Mouse (Mus musculus) left cerebral cortex, adult 18-20 months (tissue): ENCODE results near the gene Olfr1135. TPM values are rescaled to one million over a fixed set of nuclear protein-coding genes. Genes with fewer than 3 reads are reported as not detected.

ENCODE experiments used
- DNase-seq, 2 experiments: peaks; one replicate each; pipeline ENCODE4 v3.0.0; 2021 to 2022; ENCODE audit warnings: low spot score in 2 of 2, mixed read lengths in 1 of 2
- long read RNA-seq, 2 experiments: library from polyadenylated mRNA; stranded (forward); transcript quantifications; one replicate each; pipeline ENCODE4 v2.0.0; 2021
- total RNA-seq, 2 experiments: library from RNA; stranded (reverse); gene quantifications; 2 replicates each; pipeline ENCODE4 v1.2.3; 2021

The Olfr1135 gene
- not detected for total RNA-seq
- long read RNA-seq, experiment 1, result 0 reads
- long read RNA-seq, experiment 2, result 0 reads

DNA sequence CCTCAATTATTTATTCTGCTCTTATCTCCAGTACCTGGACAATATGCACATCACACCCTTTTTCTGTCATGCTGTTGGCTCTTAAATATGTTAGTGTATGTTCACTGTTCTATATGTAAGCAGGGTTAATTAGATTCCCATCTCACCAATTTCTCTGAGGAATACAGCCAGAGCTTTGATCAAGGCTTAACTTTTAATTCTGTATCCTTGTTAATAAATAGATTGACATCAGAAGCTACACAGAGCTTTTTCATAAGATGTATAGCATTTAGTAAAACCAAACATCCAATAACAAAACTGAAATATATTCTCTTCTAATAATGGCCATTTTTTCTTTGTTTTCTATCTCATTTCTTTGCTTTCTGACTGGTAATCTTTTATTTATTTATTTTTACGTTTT, at the start of gene Olfr1135:
Gene Olfr1135, minus strand, starts transcription at position 101 of the 400 bp plus-strand sequence.
- no peak for DNase-seq

DNA sequence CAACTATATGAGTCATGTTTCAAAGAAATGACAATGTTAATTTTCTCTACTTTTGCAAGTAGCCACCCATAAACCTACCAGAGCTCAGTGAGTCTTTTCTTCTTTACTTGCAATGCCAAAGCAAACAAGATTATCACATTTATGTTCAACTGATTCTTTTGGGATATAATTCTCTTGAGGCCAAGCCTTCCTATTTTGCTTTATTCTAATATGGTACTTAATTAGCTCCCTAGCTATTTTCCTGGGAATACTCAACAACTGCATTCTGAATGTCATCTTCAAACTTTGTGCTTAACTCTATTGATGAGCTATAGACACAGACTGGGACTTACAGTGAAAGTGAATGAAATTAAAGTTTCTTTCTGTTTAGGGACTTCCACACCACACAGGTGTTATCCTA, 39.6 kb upstream of the Olfr1135 start, which contains the start of gene Olfr1137:
Gene Olfr1137, minus strand, starts transcription at position 101 of the 400 bp plus-strand sequence.
- DNase-seq, result no peak

DNA sequence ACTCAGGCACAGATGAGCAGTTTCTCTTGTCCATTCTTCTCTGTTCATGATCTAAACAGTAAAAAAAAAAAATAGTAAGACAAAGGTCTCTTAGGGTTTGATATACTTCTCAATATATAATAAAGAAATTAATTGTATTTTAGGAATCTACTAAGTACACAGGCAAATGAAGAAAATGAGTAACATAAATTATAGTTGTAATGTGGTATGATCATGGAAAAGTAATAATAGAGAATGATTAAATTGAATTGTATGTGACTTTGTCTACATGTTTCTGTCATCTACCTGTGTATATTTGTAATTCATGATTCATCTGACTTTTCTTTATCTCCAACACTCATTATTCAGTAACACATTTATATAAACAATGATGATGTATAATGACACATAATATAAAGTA, 20.4 kb upstream of the Olfr1135 start, which contains the start of gene Olfr1136:
Gene Olfr1136, minus strand, starts transcription at position 101 of the 400 bp plus-strand sequence.
- no peak for DNase-seq

DNA sequence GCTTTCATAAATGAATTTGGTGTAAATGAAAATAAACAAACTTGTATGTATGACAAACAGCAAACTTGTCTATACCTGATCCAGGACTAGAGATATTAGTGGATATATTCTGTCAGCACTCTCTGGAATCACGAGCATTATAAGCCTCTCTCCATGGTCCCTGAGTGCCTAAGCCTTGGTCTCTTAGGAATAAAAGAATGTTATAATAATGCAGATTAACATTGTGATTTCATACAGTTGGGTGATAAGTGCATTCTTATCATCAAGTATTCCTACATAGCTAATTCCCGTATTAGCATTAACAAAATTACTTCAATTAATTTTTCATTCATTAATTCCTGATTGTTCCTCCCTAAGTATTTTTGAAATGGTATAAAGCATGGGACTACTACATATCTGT, 15.1 kb downstream of the Olfr1135 start, which contains the start of gene Olfr1134:
Gene Olfr1134, minus strand, starts transcription at position 101 of the 400 bp plus-strand sequence.
- DNase-seq, result no peak

- no peak for DNase-seq
Measured at GRCm38 (mm10) chr2:87647274-87647673, 26.2 kb downstream of the Olfr1135 start, which contains the start of gene Olfr1133. Gene Olfr1133, minus strand, starts transcription at chr2:87647374.

DNA sequence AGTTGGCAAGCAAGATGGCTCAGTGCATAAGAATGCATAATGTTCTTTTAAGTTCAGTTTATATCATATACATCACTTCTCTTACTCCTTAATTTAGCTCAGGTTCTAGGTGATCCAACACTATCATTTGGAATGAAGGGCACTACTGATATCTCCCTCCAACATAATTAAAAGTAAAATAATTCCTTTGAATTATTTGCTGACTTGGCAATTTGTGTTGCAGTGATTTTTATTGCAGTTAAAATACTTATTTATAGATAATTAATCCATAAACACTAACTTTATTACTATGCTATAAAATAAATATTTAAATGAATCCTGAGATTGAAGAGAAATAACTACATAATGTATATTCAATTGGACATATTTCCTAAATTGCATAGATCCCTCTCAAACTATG, 31.0 kb downstream of the Olfr1135 start:
- no peak for DNase-seq

DNA sequence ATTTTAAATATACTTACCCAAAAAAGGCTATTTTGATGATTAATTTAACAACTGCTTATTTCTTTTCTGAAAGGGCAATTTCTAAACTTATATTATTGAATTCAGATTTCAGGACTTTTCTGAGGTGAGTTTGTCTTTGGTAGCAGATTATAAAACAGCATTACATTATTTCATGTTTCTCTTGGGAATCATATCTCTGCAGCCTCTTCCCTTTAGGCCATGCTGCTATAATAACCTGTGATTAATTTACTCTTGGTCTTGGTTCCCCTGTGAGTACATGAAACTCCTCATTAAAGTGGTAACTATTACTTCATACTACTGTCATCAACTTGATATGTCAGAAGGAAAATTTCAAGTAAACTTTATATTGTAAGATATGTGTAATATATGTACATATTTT, 36.0 kb downstream of the Olfr1135 start, which contains the start of gene Olfr1132:
Gene Olfr1132, minus strand, starts transcription at position 101 of the 400 bp plus-strand sequence.
- no peak for DNase-seq

GRCm38 (mm10) chr2:87626804-87627203, 46.7 kb downstream of the Olfr1135 start, which contains the start of gene Olfr1131:
Gene Olfr1131, plus strand, starts transcription at chr2:87627104.
- DNase-seq, result no peak

Other genes with a start within 250 kb of the Olfr1135 start
- not detected for gene Olfr1124, start 243.4 kb downstream of the Olfr1135 start, total RNA-seq
- not detected for gene Olfr1126, start 219.7 kb downstream of the Olfr1135 start, total RNA-seq
- not detected for gene Pramel7, start 176.6 kb downstream of the Olfr1135 start, total RNA-seq
- gene Pramel6, start 167.1 kb downstream of the Olfr1135 start, total RNA-seq, result not detected
- gene Olfr153, start 141.9 kb downstream of the Olfr1135 start, total RNA-seq, result not detected
- gene Olfr1128, start 128.1 kb downstream of the Olfr1135 start, total RNA-seq, result not detected
- not detected for gene Olfr1129, start 99.8 kb downstream of the Olfr1135 start, total RNA-seq
- gene Olfr1130, start 67.5 kb downstream of the Olfr1135 start, total RNA-seq, result not detected
- gene Olfr1131, start 46.6 kb downstream of the Olfr1135 start, total RNA-seq, result not detected
- gene Olfr1132, start 36.1 kb downstream of the Olfr1135 start, total RNA-seq, result not detected
- not detected for gene Olfr1133, start 26.3 kb downstream of the Olfr1135 start, total RNA-seq
- not detected for gene Olfr1134, start 15.2 kb downstream of the Olfr1135 start, total RNA-seq
- not detected for gene Olfr1136, start 20.3 kb upstream of the Olfr1135 start, total RNA-seq
- not detected for gene Olfr1137, start 39.5 kb upstream of the Olfr1135 start, total RNA-seq
- gene Olfr1138, start 66.3 kb upstream of the Olfr1135 start, total RNA-seq, result not detected
- not detected for gene Olfr1140, start 70.1 kb upstream of the Olfr1135 start, total RNA-seq
- gene Olfr1141, start 80.3 kb upstream of the Olfr1135 start, total RNA-seq, result not detected
- gene Olfr152, start 105.8 kb upstream of the Olfr1135 start, total RNA-seq, result not detected
- not detected for gene Olfr1143, start 126.9 kb upstream of the Olfr1135 start, total RNA-seq
- not detected for gene Olfr1145, start 136.2 kb upstream of the Olfr1135 start, total RNA-seq
- not detected for gene Olfr1148, start 156.9 kb upstream of the Olfr1135 start, total RNA-seq
- not detected for gene Olfr1150-ps1, start 170.3 kb upstream of the Olfr1135 start, total RNA-seq
- gene Olfr1151, start 182.2 kb upstream of the Olfr1135 start, total RNA-seq, result not detected
- gene Olfr1152, start 192.8 kb upstream of the Olfr1135 start, total RNA-seq, result not detected
- not detected for gene Olfr1153, start 221.3 kb upstream of the Olfr1135 start, total RNA-seq
- gene Olfr1154, start 231.5 kb upstream of the Olfr1135 start, total RNA-seq, result not detected